Mouse (Mus musculus): Measurements from ENCODE around the gene Mon1a. TPM values are rescaled to one million over a fixed set of nuclear protein-coding genes. Genes with fewer than 3 reads are reported as not detected.

Gene Mon1a
- polyA plus RNA-seq, 1 experiment from 2014 or later = 31.6 TPM

DNA sequence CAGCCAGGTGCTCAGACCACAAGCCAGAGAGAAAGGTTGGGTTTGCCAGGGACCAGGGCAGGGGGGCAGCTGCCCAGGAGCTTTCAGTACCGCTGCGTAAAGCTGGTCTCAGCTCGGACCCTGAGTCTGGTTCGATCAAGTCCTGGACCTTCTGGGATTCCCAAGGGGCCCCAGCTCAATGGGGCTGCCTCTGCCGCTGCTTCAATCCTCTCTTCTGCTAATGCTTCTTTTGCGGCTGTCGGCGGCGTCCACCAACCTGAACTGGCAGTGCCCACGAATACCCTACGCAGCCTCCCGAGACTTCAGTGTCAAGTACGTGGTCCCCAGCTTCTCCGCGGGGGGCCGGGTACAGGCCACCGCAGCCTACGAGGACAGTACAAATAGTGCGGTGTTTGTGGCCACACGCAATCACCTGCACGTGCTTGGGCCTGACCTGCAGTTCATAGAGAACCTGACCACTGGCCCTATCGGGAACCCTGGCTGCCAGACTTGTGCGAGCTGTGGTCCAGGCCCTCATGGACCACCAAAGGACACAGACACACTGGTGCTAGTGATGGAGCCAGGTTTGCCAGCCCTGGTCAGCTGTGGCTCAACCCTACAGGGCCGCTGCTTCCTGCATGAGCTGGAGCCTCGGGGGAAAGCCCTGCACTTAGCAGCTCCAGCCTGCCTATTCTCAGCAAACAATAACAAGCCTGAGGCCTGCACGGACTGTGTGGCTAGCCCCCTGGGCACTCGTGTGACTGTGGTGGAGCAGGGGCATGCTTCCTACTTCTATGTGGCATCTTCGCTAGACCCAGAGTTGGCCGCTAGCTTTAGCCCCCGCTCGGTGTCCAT is 19.2 kb downstream of the Mon1a start:
- peak overlapping the region; percentile 96 for H3K27ac ChIP-seq (ENCODE audit: low read depth, low read length)
- H3K9ac ChIP-seq (ENCODE audit: low read depth, low read length) = peak overlapping the region; percentile 68
- peaks cover 15% of the 10 kb centered on the region; the same call in 1 of the 2 replicates for H3K36me3 ChIP-seq (ENCODE audit: control insufficient read depth, insufficient read depth)
- peak; percentile 0; the same call in 1 of the 2 replicates for ATAC-seq
- H3K9me3 ChIP-seq (ENCODE audit: control insufficient read depth) = no peaks in the 10 kb centered on the region
- H3K4me2 ChIP-seq (replicated peaks; ENCODE audit: low read depth) = peak overlapping the region; percentile 77
- peak overlapping the region; percentile 56 for H3K4me3 ChIP-seq (ENCODE audit: low read depth, low read length)
- no peaks in the 10 kb centered on the region for H3K27me3 ChIP-seq (replicated peaks; ENCODE audit: control insufficient read depth, insufficient read depth, low read length)
- TF ChIP-seq CTCF (IDR thresholded peaks at IDR 0.05; ENCODE audit: low read depth) = no peak
- 33% methylated on average over 31 of the region's 31 CpGs for WGBS
- H3K4me1 ChIP-seq (replicated peaks; ENCODE audit: control insufficient read depth, insufficient read depth, low read length) = peaks cover 5% of the 10 kb centered on the region; the same call in 1 of the 2 replicates

DNA sequence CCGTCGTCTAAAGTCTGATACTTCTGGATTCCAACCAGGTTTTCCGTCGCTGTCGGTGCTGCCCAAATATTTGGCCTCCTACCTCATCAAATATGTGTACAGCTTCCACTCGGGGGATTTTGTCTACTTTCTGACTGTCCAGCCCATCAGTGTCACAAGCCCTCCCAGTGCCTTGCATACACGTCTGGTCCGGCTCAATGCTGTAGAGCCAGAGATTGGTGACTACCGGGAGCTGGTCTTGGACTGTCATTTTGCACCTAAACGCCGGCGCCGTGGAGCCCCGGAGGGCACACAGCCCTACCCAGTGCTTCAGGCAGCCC is 19.8 kb downstream of the Mon1a start:
- H3K4me1 ChIP-seq (replicated peaks; ENCODE audit: control insufficient read depth, insufficient read depth, low read length) = peaks cover 5% of the 10 kb centered on the region; the same call in 1 of the 2 replicates
- no peaks in the 10 kb centered on the region for H3K27me3 ChIP-seq (replicated peaks; ENCODE audit: control insufficient read depth, insufficient read depth, low read length)

DNA sequence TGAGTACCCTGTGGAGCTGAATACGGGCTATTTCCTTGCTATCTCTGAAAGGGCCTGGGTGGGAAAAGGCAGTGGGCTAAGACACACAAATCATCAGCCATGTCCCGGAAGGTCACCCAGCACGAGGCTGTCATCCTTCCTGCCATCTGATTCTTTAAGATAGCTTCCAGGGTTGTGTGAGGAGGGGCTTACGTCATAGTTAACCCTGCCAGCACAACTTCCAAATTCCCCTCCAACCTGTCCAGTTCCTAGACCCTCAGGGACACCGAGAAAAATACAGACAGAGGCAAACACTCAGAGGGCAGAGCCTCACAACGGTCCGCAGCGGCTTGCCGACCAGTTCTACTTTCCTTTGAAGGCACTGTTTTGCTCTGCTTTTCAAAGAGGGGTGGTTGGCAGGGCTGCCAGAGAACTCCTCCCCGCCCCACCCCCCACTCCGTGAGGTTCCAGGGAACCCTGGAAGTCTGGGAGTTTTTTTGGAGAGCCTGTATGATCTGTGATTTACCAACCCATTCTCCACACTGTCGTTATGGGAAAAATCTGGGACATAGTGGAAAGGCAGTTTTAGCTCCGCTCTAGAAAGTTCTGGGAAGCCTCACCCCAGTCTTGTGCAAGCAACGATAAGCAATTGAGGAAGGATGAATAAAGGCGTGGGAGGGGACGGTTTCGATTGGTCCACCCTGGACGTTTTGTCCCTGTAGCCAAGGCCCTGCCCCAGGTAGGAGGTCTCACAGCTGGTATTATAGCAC is 20.6 kb downstream of the Mon1a start:
- Histone ChIP-seq H3K9me3 (ENCODE audit: control insufficient read depth) (no peaks in the 10 kb centered on the region), H3K9ac (ENCODE audit: low read depth, low read length) (peak overlapping the region; percentile 68), H3K4me3 (ENCODE audit: low read depth, low read length) (peak overlapping the region; percentile 56), H3K4me1 (replicated peaks; ENCODE audit: control insufficient read depth, insufficient read depth, low read length) (peaks cover 5% of the 10 kb centered on the region; the same call in 1 of the 2 replicates), H3K36me3 (ENCODE audit: control insufficient read depth, insufficient read depth) (peaks cover 22% of the 10 kb centered on the region; the same call in 1 of the 2 replicates), H3K4me2 (replicated peaks; ENCODE audit: low read depth) (peak overlapping the region; percentile 77), H3K27me3 (replicated peaks; ENCODE audit: control insufficient read depth, insufficient read depth, low read length) (no peaks in the 10 kb centered on the region), H3K27ac (ENCODE audit: low read depth, low read length) (peak overlapping the region; percentile 96)
- 13% methylated on average over 18 of the region's 18 CpGs for WGBS
- ATAC-seq = peak; percentile 27
- no peak for TF ChIP-seq CTCF (IDR thresholded peaks at IDR 0.05; ENCODE audit: low read depth)

More for the DNA sequence above, 19.8 kb downstream of the Mon1a start:
- Histone ChIP-seq H3K9ac (ENCODE audit: low read depth, low read length) (peak overlapping the region; percentile 68), H3K4me3 (ENCODE audit: low read depth, low read length) (peak overlapping the region; percentile 56), H3K27ac (ENCODE audit: low read depth, low read length) (peak overlapping the region; percentile 96), H3K9me3 (ENCODE audit: control insufficient read depth) (no peaks in the 10 kb centered on the region), H3K4me2 (replicated peaks; ENCODE audit: low read depth) (peak overlapping the region; percentile 77), H3K36me3 (ENCODE audit: control insufficient read depth, insufficient read depth) (peaks cover 15% of the 10 kb centered on the region; the same call in 1 of the 2 replicates)
- WGBS = 42% methylated on average over 14 of the region's 14 CpGs
- TF ChIP-seq CTCF (IDR thresholded peaks at IDR 0.05; ENCODE audit: low read depth) = no peak
- no peak for ATAC-seq

DNA sequence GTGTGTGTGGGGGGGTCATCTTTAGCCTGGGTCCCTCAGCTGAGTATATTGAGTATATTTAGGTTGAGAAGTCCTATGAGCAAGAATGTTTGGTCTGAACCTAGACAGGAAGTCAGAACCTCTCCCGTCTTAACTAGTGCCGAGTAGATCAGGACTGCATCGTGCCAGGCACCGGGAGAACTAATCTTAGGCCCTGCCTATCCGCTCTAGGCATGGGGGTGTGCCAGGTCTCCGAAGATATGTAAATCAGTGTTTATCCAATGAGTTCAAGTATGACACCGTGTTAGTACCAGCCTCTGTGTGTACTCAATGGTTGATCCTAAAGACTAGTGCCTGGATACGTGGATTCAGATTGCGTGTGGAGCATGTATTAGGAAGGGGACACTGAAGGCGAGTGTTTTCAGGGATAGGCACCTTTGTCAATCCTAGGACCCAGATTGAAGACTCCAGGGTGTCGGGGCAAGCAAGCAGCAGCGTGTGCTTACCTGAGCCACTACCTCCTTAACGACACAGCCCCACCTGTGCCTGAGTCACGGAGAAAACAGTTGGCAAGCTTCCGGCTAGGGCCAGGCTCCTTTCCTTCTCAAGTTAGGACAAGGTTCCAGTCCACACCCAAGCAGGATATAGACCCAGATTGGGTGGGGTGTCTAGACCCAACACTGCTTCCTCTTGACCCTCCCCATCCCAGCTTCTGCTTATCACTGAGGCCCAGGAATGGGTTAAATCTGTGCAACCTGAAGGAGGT is 22.2 kb downstream of the Mon1a start:
- Histone ChIP-seq H3K4me3 (ENCODE audit: low read depth, low read length) (peak overlapping the region; percentile 56), H3K9me3 (ENCODE audit: control insufficient read depth) (no peaks in the 10 kb centered on the region), H3K9ac (ENCODE audit: low read depth, low read length) (peak overlapping the region; percentile 68; the same call in 1 of the 2 replicates), H3K4me1 (replicated peaks; ENCODE audit: control insufficient read depth, insufficient read depth, low read length) (peaks cover 5% of the 10 kb centered on the region; the same call in 1 of the 2 replicates), H3K36me3 (ENCODE audit: control insufficient read depth, insufficient read depth) (peaks cover 36% of the 10 kb centered on the region), H3K27ac (ENCODE audit: low read depth, low read length) (peak overlapping the region; percentile 96), H3K4me2 (replicated peaks; ENCODE audit: low read depth) (peak overlapping the region; percentile 77), H3K27me3 (replicated peaks; ENCODE audit: control insufficient read depth, insufficient read depth, low read length) (no peaks in the 10 kb centered on the region)
- WGBS = 41% methylated on average over 15 of the region's 15 CpGs
- ATAC-seq = peak; percentile 61
- TF ChIP-seq CTCF (IDR thresholded peaks at IDR 0.05; ENCODE audit: low read depth) = no peak

DNA sequence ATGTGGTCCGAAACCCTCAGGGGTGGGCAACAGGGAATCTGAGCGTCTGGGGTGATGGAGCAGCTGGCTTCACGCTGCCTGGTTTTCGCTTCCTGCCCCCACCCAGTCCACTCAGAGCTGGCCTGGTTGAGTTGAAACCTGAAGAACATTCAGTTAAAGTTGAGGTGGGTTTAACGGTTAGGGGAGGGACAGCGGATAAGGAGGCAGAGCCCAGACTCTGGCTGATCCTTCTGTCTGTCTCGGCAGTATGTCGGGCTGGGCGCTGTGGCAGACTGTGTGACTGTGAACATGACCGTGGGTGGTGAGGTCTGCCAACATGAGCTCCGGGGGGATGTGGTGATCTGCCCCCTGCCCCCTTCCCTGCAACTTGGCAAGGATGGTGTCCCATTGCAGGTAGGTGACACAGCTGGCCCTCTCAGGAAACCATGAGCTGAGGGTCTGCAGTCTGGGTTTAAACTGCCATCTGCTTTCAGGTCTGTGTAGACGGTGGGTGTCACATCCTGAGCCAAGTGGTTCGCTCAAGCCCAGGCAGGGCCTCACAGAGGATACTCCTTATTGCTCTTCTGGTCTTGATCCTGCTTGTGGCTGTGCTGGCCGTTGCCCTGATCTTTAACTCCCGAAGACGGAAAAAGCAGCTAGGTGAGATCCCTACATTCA is 26.9 kb downstream of the Mon1a start:
- WGBS = 82% methylated on average over 16 of the region's 16 CpGs
- no peaks in the 10 kb centered on the region for H3K4me1 ChIP-seq (replicated peaks; ENCODE audit: control insufficient read depth, insufficient read depth, low read length)
- ATAC-seq = no peak
- no peak overlapping the region for H3K9ac ChIP-seq (ENCODE audit: low read depth, low read length)
- no peak overlapping the region for H3K4me3 ChIP-seq (ENCODE audit: low read depth, low read length)
- H3K36me3 ChIP-seq (ENCODE audit: control insufficient read depth, insufficient read depth) = peaks cover 74% of the 10 kb centered on the region
- no peaks in the 10 kb centered on the region for H3K27me3 ChIP-seq (replicated peaks; ENCODE audit: control insufficient read depth, insufficient read depth, low read length)
- H3K4me2 ChIP-seq (replicated peaks; ENCODE audit: low read depth) = no peak overlapping the region
- no peaks in the 10 kb centered on the region for H3K9me3 ChIP-seq (ENCODE audit: control insufficient read depth)
- no peak for TF ChIP-seq CTCF (IDR thresholded peaks at IDR 0.05; ENCODE audit: low read depth)
- no peak overlapping the region for H3K27ac ChIP-seq (ENCODE audit: low read depth, low read length)

Measured in intestine, postnatal 0 days (tissue).